Mouse (Mus musculus): Measurements from ENCODE around the gene Lrpprc. TPM values are rescaled to one million over a fixed set of nuclear protein-coding genes. Genes with fewer than 3 reads are reported as not detected.

Gene Lrpprc
- polyA plus RNA-seq, 1 experiment: 11.2 TPM

- H3K27ac ChIP-seq (ENCODE audit: control insufficient read depth, insufficient read depth, low read depth, low read length): no peak overlapping the region
- no peak overlapping the region for H3K4me3 ChIP-seq (ENCODE audit: control insufficient read depth, low read depth, low read length)
- no peaks in the 10 kb centered on the region for H3K27me3 ChIP-seq (ENCODE audit: control insufficient read depth, insufficient read depth, low read length)
- no peaks in the 10 kb centered on the region for H3K4me1 ChIP-seq (ENCODE audit: control insufficient read depth, insufficient read depth, low read length)
- TF ChIP-seq CTCF (IDR thresholded peaks at IDR 0.05; ENCODE audit: control insufficient read depth, insufficient read depth, insufficient replicate concordance, low read depth, low read length): no peak
- no peaks in the 10 kb centered on the region for H3K36me3 ChIP-seq (ENCODE audit: control insufficient read depth, insufficient read depth, low read length)
Measured at GRCm38 (mm10) chr17:84719105-84719504, 71.5 kb downstream of the Lrpprc start.

DNA sequence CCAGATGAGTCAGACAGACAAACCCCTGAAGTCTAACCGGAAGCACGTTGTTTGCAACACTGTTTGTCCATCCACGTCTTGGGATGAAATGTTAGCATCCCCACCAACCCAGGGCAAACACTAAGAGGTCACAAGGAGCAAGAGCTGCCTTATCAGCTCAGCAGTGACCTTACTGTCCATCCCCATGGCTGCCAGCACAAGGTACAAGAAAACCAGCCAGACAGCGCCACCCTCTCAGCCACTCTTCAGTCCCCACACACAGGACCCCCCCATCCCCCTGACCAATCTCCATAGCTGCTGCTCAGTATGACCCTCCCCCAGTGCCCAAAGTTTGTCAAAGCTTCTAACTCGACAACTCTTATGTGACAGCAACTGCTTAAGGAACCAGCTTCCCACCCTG lies 73.2 kb downstream of the Lrpprc start:
- H3K4me3 ChIP-seq (ENCODE audit: control insufficient read depth, low read depth, low read length): no peak overlapping the region
- TF ChIP-seq POLR2A (IDR thresholded peaks at IDR 0.05; ENCODE audit: control insufficient read depth, low read depth, low read length) (no peak), CTCF (IDR thresholded peaks at IDR 0.05; ENCODE audit: control insufficient read depth, insufficient read depth, insufficient replicate concordance, low read depth, low read length) (no peak)
- no peaks in the 10 kb centered on the region for H3K4me1 ChIP-seq (ENCODE audit: control insufficient read depth, insufficient read depth, low read length)
- H3K36me3 ChIP-seq (ENCODE audit: control insufficient read depth, insufficient read depth, low read length): no peaks in the 10 kb centered on the region
- no peaks in the 10 kb centered on the region for H3K27me3 ChIP-seq (ENCODE audit: control insufficient read depth, insufficient read depth, low read length)
- no peak overlapping the region for H3K27ac ChIP-seq (ENCODE audit: control insufficient read depth, insufficient read depth, low read depth, low read length)

DNA sequence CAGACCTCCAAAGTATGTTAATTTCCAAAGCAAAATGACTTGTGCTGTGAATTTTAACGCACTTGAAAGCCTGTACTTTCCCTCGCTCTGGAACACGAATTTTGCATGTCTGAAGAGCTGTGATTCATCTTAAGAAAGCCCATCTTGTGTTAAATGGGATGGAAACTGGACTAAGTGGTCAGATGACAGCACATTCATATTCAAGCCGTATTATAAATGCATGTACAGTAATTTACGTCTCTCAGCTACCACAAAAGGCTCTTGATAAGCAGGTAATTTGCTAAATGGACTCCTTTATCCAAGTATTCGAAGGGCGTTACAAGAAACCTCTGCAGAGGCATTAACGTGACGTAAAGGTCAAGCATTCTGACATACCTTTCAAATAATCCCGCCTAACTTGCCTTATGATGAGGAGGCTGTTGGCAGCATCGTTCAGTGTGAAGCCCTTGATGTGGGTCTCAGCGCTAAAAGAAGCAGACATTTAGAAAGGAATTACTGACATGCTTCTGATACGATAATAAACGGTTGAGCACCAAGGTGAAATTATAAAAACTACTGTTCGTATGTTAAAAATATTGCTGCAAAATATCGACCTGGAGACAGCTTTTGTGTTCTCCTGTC lies 74.2 kb downstream of the Lrpprc start:
- no peak for TF ChIP-seq CTCF (IDR thresholded peaks at IDR 0.05; ENCODE audit: control insufficient read depth, insufficient read depth, insufficient replicate concordance, low read depth, low read length)
- no peak for TF ChIP-seq POLR2A (IDR thresholded peaks at IDR 0.05; ENCODE audit: control insufficient read depth, low read depth, low read length)
- Histone ChIP-seq H3K4me3 (ENCODE audit: control insufficient read depth, low read depth, low read length) (no peak overlapping the region), H3K36me3 (ENCODE audit: control insufficient read depth, insufficient read depth, low read length) (no peaks in the 10 kb centered on the region), H3K27me3 (ENCODE audit: control insufficient read depth, insufficient read depth, low read length) (no peaks in the 10 kb centered on the region), H3K27ac (ENCODE audit: control insufficient read depth, insufficient read depth, low read depth, low read length) (no peak overlapping the region), H3K4me1 (ENCODE audit: control insufficient read depth, insufficient read depth, low read length) (no peaks in the 10 kb centered on the region)

GRCm38 (mm10) chr17:84714930-84715329 lies 75.7 kb downstream of the Lrpprc start:
- no peak overlapping the region for H3K27ac ChIP-seq (ENCODE audit: control insufficient read depth, insufficient read depth, low read depth, low read length)
- H3K36me3 ChIP-seq (ENCODE audit: control insufficient read depth, insufficient read depth, low read length): no peaks in the 10 kb centered on the region
- TF ChIP-seq POLR2A (IDR thresholded peaks at IDR 0.05; ENCODE audit: control insufficient read depth, low read depth, low read length) (no peak), CTCF (IDR thresholded peaks at IDR 0.05; ENCODE audit: control insufficient read depth, insufficient read depth, insufficient replicate concordance, low read depth, low read length) (no peak)
- no peaks in the 10 kb centered on the region for H3K27me3 ChIP-seq (ENCODE audit: control insufficient read depth, insufficient read depth, low read length)
- H3K4me1 ChIP-seq (ENCODE audit: control insufficient read depth, insufficient read depth, low read length): no peaks in the 10 kb centered on the region
- no peak overlapping the region for H3K4me3 ChIP-seq (ENCODE audit: control insufficient read depth, low read depth, low read length)

DNA sequence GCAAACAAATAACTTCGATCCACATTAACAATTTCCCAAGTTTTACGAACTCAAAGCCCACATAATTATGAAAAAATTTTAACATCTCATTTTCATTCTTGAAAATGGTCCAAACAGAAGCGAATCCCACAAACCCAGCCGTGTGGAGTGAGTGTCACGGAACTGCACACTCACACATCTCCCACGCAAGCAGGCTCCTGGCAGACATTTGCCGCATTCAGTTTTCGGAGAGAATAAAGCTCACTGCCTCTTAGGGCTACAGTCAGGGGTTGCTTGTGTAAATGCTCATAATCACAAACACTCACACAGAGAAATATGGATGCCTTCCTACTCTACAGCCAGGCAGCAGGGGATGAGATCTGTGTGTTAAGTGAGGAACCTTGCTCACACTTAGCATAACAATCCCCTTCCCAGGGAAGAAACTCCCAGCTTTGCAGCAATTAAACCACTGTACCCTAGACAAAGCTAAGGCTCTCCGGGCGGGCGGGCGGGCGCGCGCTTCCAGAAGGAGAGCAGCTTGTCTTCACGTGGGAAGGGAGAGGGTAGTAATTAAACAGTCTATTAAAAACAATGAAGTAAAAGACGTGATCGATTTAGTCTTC lies 76.9 kb downstream of the Lrpprc start:
- Histone ChIP-seq H3K4me3 (ENCODE audit: control insufficient read depth, low read depth, low read length) (no peak overlapping the region), H3K36me3 (ENCODE audit: control insufficient read depth, insufficient read depth, low read length) (no peaks in the 10 kb centered on the region), H3K27ac (ENCODE audit: control insufficient read depth, insufficient read depth, low read depth, low read length) (no peak overlapping the region), H3K4me1 (ENCODE audit: control insufficient read depth, insufficient read depth, low read length) (no peaks in the 10 kb centered on the region), H3K27me3 (ENCODE audit: control insufficient read depth, insufficient read depth, low read length) (no peaks in the 10 kb centered on the region)
- TF ChIP-seq POLR2A (IDR thresholded peaks at IDR 0.05; ENCODE audit: control insufficient read depth, low read depth, low read length): no peak
- no peak for TF ChIP-seq CTCF (IDR thresholded peaks at IDR 0.05; ENCODE audit: control insufficient read depth, insufficient read depth, insufficient replicate concordance, low read depth, low read length)

- TF ChIP-seq CTCF (IDR thresholded peaks at IDR 0.05; ENCODE audit: control insufficient read depth, insufficient read depth, insufficient replicate concordance, low read depth, low read length) (no peak), POLR2A (IDR thresholded peaks at IDR 0.05; ENCODE audit: control insufficient read depth, low read depth, low read length) (no peak)
- H3K27ac ChIP-seq (ENCODE audit: control insufficient read depth, insufficient read depth, low read depth, low read length): no peak overlapping the region
- no peaks in the 10 kb centered on the region for H3K36me3 ChIP-seq (ENCODE audit: control insufficient read depth, insufficient read depth, low read length)
Measured at GRCm38 (mm10) chr17:84709403-84709851, 81.2 kb downstream of the Lrpprc start.

GRCm38 (mm10) chr17:84708818-84709217 lies 81.8 kb downstream of the Lrpprc start:
- Histone ChIP-seq H3K27me3 (ENCODE audit: control insufficient read depth, insufficient read depth, low read length) (no peaks in the 10 kb centered on the region), H3K4me3 (ENCODE audit: control insufficient read depth, low read depth, low read length) (no peak overlapping the region), H3K36me3 (ENCODE audit: control insufficient read depth, insufficient read depth, low read length) (no peaks in the 10 kb centered on the region), H3K4me1 (ENCODE audit: control insufficient read depth, insufficient read depth, low read length) (no peaks in the 10 kb centered on the region), H3K27ac (ENCODE audit: control insufficient read depth, insufficient read depth, low read depth, low read length) (no peak overlapping the region)
- TF ChIP-seq POLR2A (IDR thresholded peaks at IDR 0.05; ENCODE audit: control insufficient read depth, low read depth, low read length): no peak
- TF ChIP-seq CTCF (IDR thresholded peaks at IDR 0.05; ENCODE audit: control insufficient read depth, insufficient read depth, insufficient replicate concordance, low read depth, low read length): no peak

More at GRCm38 (mm10) chr17:84709403-84709851, 81.2 kb downstream of the Lrpprc start:
- Histone ChIP-seq H3K4me3 (ENCODE audit: control insufficient read depth, low read depth, low read length) (no peak overlapping the region), H3K4me1 (ENCODE audit: control insufficient read depth, insufficient read depth, low read length) (no peaks in the 10 kb centered on the region), H3K27me3 (ENCODE audit: control insufficient read depth, insufficient read depth, low read length) (no peaks in the 10 kb centered on the region)
